Mouse (Mus musculus) testis, adult 2 months (tissue): ENCODE data around the gene Aurka.

Experiments used
- CTCF ChIP-seq: fragments of 200-500 bp; IDR thresholded peaks from 2 replicates; pipeline ENCODE4 v1.5.1; 2012; ENCODE audit warnings: low read depth, mild to moderate bottlenecking, inconsistent platforms, low read length, moderate library complexity; ENCODE audit not compliant: control insufficient read depth, insufficient read depth, insufficient replicate concordance
- POLR2A ChIP-seq: fragments of 200-500 bp; IDR thresholded peaks from 2 replicates; pipeline ENCODE4 v1.6.1; 2012; ENCODE audit warnings: low read depth, mild to moderate bottlenecking, inconsistent platforms, low read length, moderate library complexity; ENCODE audit not compliant: control insufficient read depth

DNA sequence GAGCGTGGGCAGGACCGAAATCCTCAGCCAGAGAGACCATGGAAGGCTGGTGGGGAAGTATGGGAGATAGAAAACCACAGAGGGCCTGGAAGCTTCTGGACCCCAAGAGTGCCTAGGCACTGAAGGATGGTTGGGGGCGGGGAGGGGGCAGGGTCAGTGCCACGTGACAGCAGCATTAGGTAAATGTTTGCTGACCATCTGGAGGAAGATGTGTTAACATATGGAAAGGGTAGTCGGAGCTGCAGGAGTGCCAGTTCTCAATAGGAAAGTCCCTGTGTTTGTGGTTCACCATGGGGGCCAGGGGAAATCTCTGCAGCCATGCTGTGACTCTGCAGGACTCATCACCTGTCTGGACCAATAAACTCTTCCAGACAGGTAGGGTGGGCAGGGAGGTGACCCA is 43.6 kb upstream of the Aurka start:
- no peak for TF ChIP-seq POLR2A
- no peak for TF ChIP-seq CTCF
